In the genomic region with DNA sequence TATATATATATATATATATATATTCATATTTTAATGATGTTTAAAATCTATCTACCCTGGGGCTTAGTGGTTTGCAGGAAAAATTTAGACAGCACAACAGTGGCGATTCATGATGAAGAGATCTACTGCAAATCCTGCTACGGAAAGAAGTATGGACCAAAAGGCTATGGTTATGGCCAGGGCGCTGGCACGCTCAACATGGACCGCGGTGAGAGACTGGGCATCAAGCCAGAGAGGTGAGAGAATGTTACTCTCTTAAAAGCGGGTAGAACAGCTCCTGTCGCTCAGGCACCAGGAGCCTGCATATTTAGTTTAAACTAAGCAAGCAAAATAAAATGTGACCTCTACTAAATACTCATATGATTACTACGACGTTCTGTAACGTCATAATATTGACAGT, we compare ENCODE assay signal across 21 mouse cellular contexts. TPM values are rescaled to one million over a fixed set of nuclear protein-coding genes. Genes with fewer than 3 reads are reported as not detected.
A peak's percentile ranks its signal among the peaks of the same experiment; 100 is the strongest.
DNase-seq lines count a peak whose midpoint lies in the region; ATAC-seq and TF ChIP-seq lines count a peak whose summit lies in the region.
"Had no signal": no experiment of that assay in that cellular context is flagged by ENCODE, and none has a peak within 500 bp of the region (broad histone marks: within the 10 kb centered on the region; RNA-seq: fewer than 3 reads in every experiment).

No protein-coding gene starts in this region.

- H3K36me3 ChIP-seq in midbrain, embryonic 15.5 days (replicated peaks): 0 out of 2 replicates have a peak, but pooled peaks cover 3% of the 10 kb centered on the region

- H3K9ac ChIP-seq in midbrain, embryonic 15.5 days: no peak overlapping the region
- H3K9ac ChIP-seq: forebrain, embryonic 15.5 days; limb, embryonic 12.5 days; liver, postnatal 0 days had no signal

- no peak overlapping the region for H3K4me3 ChIP-seq in cerebellum, adult 2 months (replicated peaks; ENCODE audit: insufficient read depth, low read depth, low read length)
- H3K4me3 ChIP-seq in midbrain, embryonic 15.5 days: no peak overlapping the region
- H3K4me3 ChIP-seq: embryonic facial prominence, embryonic 10.5 days; forebrain, embryonic 15.5 days; limb, embryonic 12.5 days; myocyte had no signal

- TF ChIP-seq POLR2A in cerebellum, adult 2 months (IDR thresholded peaks at IDR 0.05; ENCODE audit: borderline replicate concordance, insufficient read depth, low read length): no peak

- peak; percentile 47 to 66 for DNase-seq in cerebellum, adult 2 months
- DNase-seq in kidney, adult 11 months: peak; percentile 60
- DNase-seq in kidney, postnatal 4 days: no peak
- peak; percentile 58 for DNase-seq in brain, adult 2 months (ENCODE audit: low read depth, low spot score)
- peak; percentile 47 to 56 for DNase-seq in cerebellum, postnatal 36 days
- DNase-seq in yolk sac, embryonic 10.5 days (ENCODE audit: low spot score): no peak
- DNase-seq: adrenal gland, postnatal 25 days; layer of hippocampus, postnatal 36 days; liver, postnatal 0 days; thymus, postnatal 14 days had no signal

- H3K4me2 ChIP-seq in midbrain, embryonic 15.5 days: no peak overlapping the region
- H3K4me2 ChIP-seq: forebrain, embryonic 15.5 days; limb, embryonic 12.5 days; liver, embryonic 11.5 days had no signal

- no peak for TF ChIP-seq CTCF in cerebellum, adult 2 months (IDR thresholded peaks at IDR 0.05; ENCODE audit: borderline replicate concordance, insufficient read depth, low read depth, low read length)

- WGBS in cerebellum, adult 2 months: 55% methylated on average over 11 of the region's 11 CpGs
- whole genome bisulfite sequencing in midbrain, embryonic 15.5 days: 92% methylated on average over 11 of the region's 11 CpGs

- no peaks in the 10 kb centered on the region for H3K9me3 ChIP-seq in midbrain, embryonic 15.5 days
- H3K9me3 ChIP-seq: embryonic facial prominence, embryonic 10.5 days; forebrain, embryonic 15.5 days; limb, embryonic 12.5 days had no signal

- ATAC-seq in cerebellum, adult (ENCODE audit: insufficient number of reproducible peaks, low FRiP score, low TSS enrichment): no peak
- ATAC-seq in midbrain, embryonic 15.5 days (replicated peaks): no peak
- ATAC-seq: forebrain, embryonic 15.5 days; hindbrain, embryonic 16.5 days; liver, postnatal 0 days; lung, postnatal 0 days; midbrain, embryonic 16.5 days had no signal

- no peaks in the 10 kb centered on the region for H3K27me3 ChIP-seq in cerebellum, adult 2 months (ENCODE audit: control insufficient read depth, insufficient read depth, low read length)
- no peaks in the 10 kb centered on the region for H3K27me3 ChIP-seq in midbrain, embryonic 15.5 days (replicated peaks)
- H3K27me3 ChIP-seq: forebrain, embryonic 15.5 days; limb, embryonic 12.5 days had no signal

- H3K27ac ChIP-seq in cerebellum, adult 2 months (ENCODE audit: insufficient read depth, low read length): no peak overlapping the region
- no peak overlapping the region for H3K27ac ChIP-seq in midbrain, embryonic 15.5 days
- H3K27ac ChIP-seq: embryonic facial prominence, embryonic 10.5 days; forebrain, embryonic 15.5 days; limb, embryonic 12.5 days; macrophage had no signal

- H3K4me1 ChIP-seq in cerebellum, adult 2 months (ENCODE audit: control insufficient read depth, insufficient read depth, low read length): peaks cover 12% of the 10 kb centered on the region; the same call in 1 of the 2 replicates
- H3K4me1 ChIP-seq in midbrain, embryonic 15.5 days: peaks cover 17% of the 10 kb centered on the region

RNA-seq across cellular contexts. Expression of gene Csrp2, which starts 15.5 kb away (rescaled TPM):
- 14.1 and 14.3 TPM in 2 replicates for polyA plus RNA-seq in cerebellum, adult 2 months (2012; rRNA removed)
- polyA plus RNA-seq in midbrain, embryonic 15.5 days (2015; fragmentation: Nextera tagmentation; extraction: Ambion mirVana): 109 and 111 TPM in 2 replicates

Comparison
In these comparisons a context has a peak if more than half of its experiments do, and no peak if none do; other contexts are left out.
1. DNase-seq: peak in cerebellum, adult 2 months (2 of 2), kidney, adult 11 months (single experiment), brain, adult 2 months (single experiment) and cerebellum, postnatal 36 days (2 of 2); none in kidney, postnatal 4 days (0 of 2) and yolk sac, embryonic 10.5 days (single experiment).